Mouse (Mus musculus) limb, embryonic 14.5 days (tissue): ENCODE results near the gene Azin2. TPM values are rescaled to one million over a fixed set of nuclear protein-coding genes. Genes with fewer than 3 reads are reported as not detected.

ENCODE experiments used
- ATAC-seq: fragments of 200-750 bp; cut with Nextera tagmentation; 2 replicates; pipeline ENCODE4 v1.8.0; 2017; ENCODE audit warnings: low read depth, moderate number of reproducible peaks, moderate TSS enrichment; ENCODE audit not compliant: low FRiP score
- DNase-seq: peaks from one replicate; pipeline ENCODE4 v3.0.0-alpha.2; 2015; ENCODE audit warnings: low spot score
- H3K27ac ChIP-seq: fragments of 300-500 bp; sonication (generic); replicated peaks from 2 replicates; pipeline ENCODE4 v1.5.1; 2014; ENCODE audit warnings: low read depth, mild to moderate bottlenecking, low read length, moderate library complexity, mixed read lengths
- H3K27me3 ChIP-seq: fragments of 300-500 bp; sonication (generic); 2 replicates; pipeline ENCODE4 v1.6.1; 2014; ENCODE audit warnings: low read length, mixed read lengths; ENCODE audit not compliant: control insufficient read depth, insufficient read depth
- H3K36me3 ChIP-seq: fragments of 300-500 bp; sonication (generic); 2 replicates; pipeline ENCODE4 v1.6.1; 2014; ENCODE audit warnings: mild to moderate bottlenecking, low read length, moderate library complexity, mixed read lengths; ENCODE audit not compliant: control insufficient read depth, insufficient read depth
- H3K4me1 ChIP-seq: fragments of 300-500 bp; sonication (generic); 2 replicates; pipeline ENCODE4 v1.6.1; 2014; ENCODE audit warnings: antibody characterized with exemption, low read length, mixed read lengths; ENCODE audit not compliant: control insufficient read depth, insufficient read depth
- H3K4me2 ChIP-seq: fragments of 300-500 bp; sonication (generic); replicated peaks from 2 replicates; pipeline ENCODE4 v1.6.1; 2014; ENCODE audit warnings: low read depth, mild to moderate bottlenecking, low read length, moderate library complexity; ENCODE audit not compliant: severe bottlenecking
- H3K4me3 ChIP-seq: fragments of 300-500 bp; sonication (generic); replicated peaks from 2 replicates; pipeline ENCODE4 v1.5.1; 2014; ENCODE audit warnings: low read length
- H3K9ac ChIP-seq: fragments of 300-500 bp; sonication (generic); 2 replicates; pipeline ENCODE4 v1.6.1; 2014; ENCODE audit warnings: mild to moderate bottlenecking, low read depth, low read length, moderate library complexity; ENCODE audit not compliant: severe bottlenecking
- H3K9me3 ChIP-seq: fragments of 300-500 bp; sonication (generic); 2 replicates; pipeline ENCODE4 v1.6.1; 2016; ENCODE audit warnings: low read length; ENCODE audit not compliant: control insufficient read depth
- POLR2A ChIP-seq: fragments of 200-500 bp; IDR thresholded peaks from 2 replicates; pipeline ENCODE4 v1.8.0; 2012; ENCODE audit warnings: inconsistent platforms, mild to moderate bottlenecking, moderate library complexity, borderline replicate concordance; ENCODE audit not compliant: insufficient read depth, insufficient read length; ENCODE audit errors: extremely low read depth
- WGBS: fragments of 180-500 bp; shearing (Covaris S2); extraction: QIAGEN DNeasy Blood & Tissue Kit; methylation state at CpG from one replicate; pipeline ENCODE4 v1.1.7; 2014; 5-methylcytosine and 5-hydroxymethylcytosine counted together
- polyA plus RNA-seq, 2 experiments: library from polyadenylated mRNA; depleted of rRNA in 1 of 2; stranded (reverse) in 1 of 2; unstranded in 1 of 2; fragments of >200 nt; fragmentation: Nextera tagmentation in 1 of 2; extraction: Ambion mirVana in 1 of 2; gene quantifications; 2 replicates each; pipeline versions ENCODE4 v1.2.1 to v1.2.3; 2012 to 2014

Azin2 gene
- polyA plus RNA-seq, 2 experiments: 26.5 to 30.7 TPM

- no peak for TF ChIP-seq POLR2A
Measured at GRCm38 (mm10) chr4:128978634-128979033, 16.4 kb upstream of the Azin2 start.

DNA sequence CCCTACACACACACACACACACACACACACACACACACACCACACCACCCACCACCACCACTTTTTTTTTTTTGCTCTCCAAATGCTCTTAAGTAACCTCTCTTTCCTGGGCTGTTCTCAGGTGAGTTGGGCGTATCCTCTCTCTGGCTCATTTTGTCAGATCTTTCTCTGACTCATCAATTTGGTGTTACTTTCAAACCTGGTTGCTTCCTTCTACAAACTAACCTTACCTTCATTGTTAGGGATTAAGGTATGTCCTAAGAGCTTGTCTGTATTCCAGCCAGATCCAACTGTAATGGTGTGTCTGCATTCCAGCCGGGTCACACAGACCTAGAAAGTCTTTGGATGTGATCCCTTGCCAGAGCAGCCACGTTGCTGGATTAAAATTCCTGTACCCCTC is 15.0 kb upstream of the Azin2 start:
- no peak for DNase-seq
- H3K9me3 ChIP-seq: no peaks in the 10 kb centered on the region
- H3K36me3 ChIP-seq: no peaks in the 10 kb centered on the region
- no peak overlapping the region for H3K27ac ChIP-seq
- H3K4me3 ChIP-seq: no peak overlapping the region
- 66% methylated on average over 3 of the region's 3 CpGs for WGBS
- no peak overlapping the region for H3K4me2 ChIP-seq
- no peaks in the 10 kb centered on the region for H3K27me3 ChIP-seq
- ATAC-seq: no peak
- no peak overlapping the region for H3K9ac ChIP-seq
- no peak for TF ChIP-seq POLR2A
- no peaks in the 10 kb centered on the region for H3K4me1 ChIP-seq

More at GRCm38 (mm10) chr4:128978634-128979033, 16.4 kb upstream of the Azin2 start:
- 32% methylated on average over 1 of the region's 1 CpGs for WGBS
- Histone ChIP-seq H3K9ac (no peak overlapping the region), H3K27me3 (no peaks in the 10 kb centered on the region), H3K9me3 (no peaks in the 10 kb centered on the region), H3K27ac (no peak overlapping the region), H3K4me3 (no peak overlapping the region), H3K4me2 (no peak overlapping the region), H3K36me3 (no peaks in the 10 kb centered on the region), H3K4me1 (no peaks in the 10 kb centered on the region)
- ATAC-seq: no peak
- DNase-seq: no peak

- H3K27ac ChIP-seq: no peak overlapping the region
- H3K9me3 ChIP-seq: no peaks in the 10 kb centered on the region
- no peak overlapping the region for H3K9ac ChIP-seq
- DNase-seq (no peak), ATAC-seq (no peak)
- no peaks in the 10 kb centered on the region for H3K27me3 ChIP-seq
- WGBS: 83% methylated on average over 4 of the region's 4 CpGs
- H3K36me3 ChIP-seq: no peaks in the 10 kb centered on the region
- no peak for TF ChIP-seq POLR2A
- H3K4me2 ChIP-seq: no peak overlapping the region
- no peaks in the 10 kb centered on the region for H3K4me1 ChIP-seq
- no peak overlapping the region for H3K4me3 ChIP-seq
Measured at GRCm38 (mm10) chr4:128976577-128976976, 14.3 kb upstream of the Azin2 start.

- no peak overlapping the region for H3K4me2 ChIP-seq
- no peaks in the 10 kb centered on the region for H3K36me3 ChIP-seq
- ATAC-seq (no peak), DNase-seq (no peak)
- H3K4me1 ChIP-seq: no peaks in the 10 kb centered on the region
- no peak overlapping the region for H3K9ac ChIP-seq
- no peak overlapping the region for H3K27ac ChIP-seq
- 87% methylated on average over 8 of the region's 8 CpGs for WGBS
- TF ChIP-seq POLR2A: no peak
- H3K4me3 ChIP-seq: no peak overlapping the region
- no peaks in the 10 kb centered on the region for H3K27me3 ChIP-seq
- H3K9me3 ChIP-seq: no peaks in the 10 kb centered on the region
Measured at GRCm38 (mm10) chr4:128974677-128975076, 12.4 kb upstream of the Azin2 start.

DNA sequence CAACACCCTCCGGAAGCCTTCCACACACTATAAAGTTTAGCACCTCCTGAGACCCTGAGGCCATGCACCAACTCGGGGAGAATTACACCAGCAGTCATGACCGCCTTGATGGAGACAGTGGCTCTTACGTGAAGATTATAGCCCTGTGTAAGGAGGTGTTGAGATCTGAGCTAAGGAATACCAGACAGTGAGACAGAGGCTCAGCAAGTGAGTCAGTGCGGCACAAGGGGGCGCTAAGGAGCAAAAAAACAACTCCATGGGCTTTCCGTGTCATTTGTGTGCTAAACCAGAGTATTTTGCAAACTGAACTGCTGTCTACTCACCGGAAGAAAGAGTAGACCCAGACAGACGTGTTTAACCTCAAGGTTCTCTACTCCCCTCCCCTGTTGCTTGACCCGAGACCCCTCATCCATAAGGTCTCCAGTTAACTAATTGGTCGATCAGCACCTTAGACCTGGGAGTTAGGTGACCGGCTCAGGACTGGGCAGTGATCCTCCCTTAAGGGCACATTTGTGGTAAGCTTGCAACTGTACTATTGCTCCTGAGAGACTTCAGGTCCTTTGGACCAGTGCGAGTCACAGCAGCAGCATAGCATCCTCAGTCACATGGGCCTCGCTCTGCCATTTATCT is 8.9 kb upstream of the Azin2 start:
- ATAC-seq (no peak), DNase-seq (peak; percentile 80)
- no peak overlapping the region for H3K9ac ChIP-seq
- no peak for TF ChIP-seq POLR2A
- H3K4me2 ChIP-seq: no peak overlapping the region
- H3K4me3 ChIP-seq: no peak overlapping the region
- H3K27ac ChIP-seq: no peak overlapping the region
- WGBS: 39% methylated on average over 14 of the region's 14 CpGs
- H3K27me3 ChIP-seq: no peaks in the 10 kb centered on the region
- no peaks in the 10 kb centered on the region for H3K9me3 ChIP-seq
- peaks cover 5% of the 10 kb centered on the region; the same call in 1 of the 2 replicates for H3K4me1 ChIP-seq
- no peaks in the 10 kb centered on the region for H3K36me3 ChIP-seq
